Comparison of ENCODE assay signal across 27 mouse cellular contexts in genomic region chr6:84493676-84494075, GRCm38 (mm10).
DNase-seq lines count a peak whose midpoint lies in the region; ATAC-seq and TF ChIP-seq lines count a peak whose summit lies in the region.
"Had no signal": no experiment of that assay in that cellular context is flagged by ENCODE, and none has a peak within 500 bp of the region (broad histone marks: within the 10 kb centered on the region; RNA-seq: fewer than 3 reads in every experiment).

No protein-coding gene starts in this region.

- no peak for TF ChIP-seq RAD21 in MEL (IDR thresholded peaks at IDR 0.05; ENCODE audit: low read depth, low read length)

- peak; percentile 45 for TF ChIP-seq EP300 in liver, embryonic 14.5 days (IDR thresholded peaks at IDR 0.05; ENCODE audit: low read depth)
- TF ChIP-seq EP300 in MEL (IDR thresholded peaks at IDR 0.05; ENCODE audit: low read depth in 1 of 2, low read length in 2 of 2): peak; percentile 89 to 92

- no peaks in the 10 kb centered on the region for H3K36me3 ChIP-seq in kidney, postnatal 0 days (ENCODE audit: insufficient read depth, low read length)
- H3K36me3 ChIP-seq in liver, embryonic 14.5 days (replicated peaks; ENCODE audit: control insufficient read depth, insufficient read depth, low read depth): no peaks in the 10 kb centered on the region
- H3K36me3 ChIP-seq in liver, embryonic 11.5 days (ENCODE audit: control insufficient read depth, insufficient read depth, low read length): no peaks in the 10 kb centered on the region
- H3K36me3 ChIP-seq in MEL (ENCODE audit: control insufficient read depth in 1 of 2, insufficient read depth in 2 of 2, low read length in 2 of 2): peaks cover 0 to 9% of the 10 kb centered on the region in 2 experiments; a peak in 2 of 4 replicates
- H3K36me3 ChIP-seq: embryonic facial prominence, embryonic 13.5 days; embryonic facial prominence, embryonic 15.5 days; forebrain, embryonic 10.5 days; forebrain, embryonic 12.5 days; G1E had no signal

- TF ChIP-seq POLR2A in MEL (IDR thresholded peaks at IDR 0.05; ENCODE audit: control insufficient read depth in 1 of 2, insufficient read depth in 1 of 2, low read depth in 1 of 2, low read length in 2 of 2, poor library complexity in 1 of 2): no peak

- H3K9ac ChIP-seq in kidney, postnatal 0 days (ENCODE audit: low read depth, low read length): no peak overlapping the region
- H3K9ac ChIP-seq in liver, embryonic 14.5 days (replicated peaks): no peak overlapping the region
- H3K9ac ChIP-seq in liver, embryonic 11.5 days (ENCODE audit: low read depth, low read length): no peak overlapping the region
- no peak overlapping the region for H3K9ac ChIP-seq in MEL (ENCODE audit: control insufficient read depth, low read depth, low read length, poor library complexity, severe bottlenecking)
- H3K9ac ChIP-seq: embryonic facial prominence, embryonic 13.5 days; embryonic facial prominence, embryonic 15.5 days; forebrain, embryonic 12.5 days had no signal

- peaks cover 5% of the 10 kb centered on the region; the same call in 1 of the 2 replicates for H3K4me1 ChIP-seq in kidney, postnatal 0 days (replicated peaks; ENCODE audit: insufficient read depth, low read length)
- peaks cover 0 to 5% of the 10 kb centered on the region in 2 experiments; a peak in 1 of 4 replicates for H3K4me1 ChIP-seq in liver, embryonic 14.5 days (replicated peaks; ENCODE audit: control insufficient read depth in 2 of 2, insufficient read depth in 2 of 2, low read length in 1 of 2)
- H3K4me1 ChIP-seq in liver, embryonic 11.5 days (replicated peaks; ENCODE audit: control insufficient read depth, insufficient read depth, low read length): no peaks in the 10 kb centered on the region
- peaks cover 16 to 26% of the 10 kb centered on the region in 2 experiments for H3K4me1 ChIP-seq in MEL (ENCODE audit: control insufficient read depth in 1 of 2, insufficient read depth in 2 of 2, low read length in 2 of 2)
- H3K4me1 ChIP-seq: forebrain, embryonic 10.5 days had no signal

- H3K4me2 ChIP-seq in kidney, postnatal 0 days (ENCODE audit: low read length): no peak overlapping the region
- no peak overlapping the region for H3K4me2 ChIP-seq in liver, embryonic 14.5 days (ENCODE audit: low read depth)
- no peak overlapping the region for H3K4me2 ChIP-seq in liver, embryonic 11.5 days
- H3K4me2 ChIP-seq: embryonic facial prominence, embryonic 13.5 days; embryonic facial prominence, embryonic 15.5 days; forebrain, embryonic 12.5 days had no signal

- peak; percentile 10 for DNase-seq in kidney, postnatal 0 days (ENCODE audit: low spot score)
- DNase-seq in kidney, postnatal 14 days: no peak
- no peak for DNase-seq in liver, embryonic 14.5 days (ENCODE audit: low read depth in 3 of 3, low spot score in 3 of 3)
- DNase-seq in liver, embryonic 11.5 days (ENCODE audit: low spot score): no peak
- peak; percentile 70 for DNase-seq in MEL (ENCODE audit: low read depth, low spot score)
- no peak for DNase-seq in right cerebral cortex, postnatal 25 days
- DNase-seq in adrenal gland, postnatal 4 days (ENCODE audit: low spot score in 2 of 2): no peak
- DNase-seq: adrenal gland, adult 2 months; adrenal gland, postnatal 10 days; adrenal gland, postnatal 25 days; B cell, adult 2 months; cerebellum, adult 11-12 months; cerebellum, adult 2 months; cerebellum, adult 9-10 months; cerebellum, postnatal 10 days; cerebellum, postnatal 25 days; embryo, embryonic 11 days had no signal

- no peak overlapping the region for H3K4me3 ChIP-seq in kidney, postnatal 0 days (replicated peaks; ENCODE audit: low read depth, low read length)
- no peak overlapping the region for H3K4me3 ChIP-seq in liver, embryonic 14.5 days (ENCODE audit: insufficient read depth in 1 of 2, low read depth in 2 of 2, low read length in 2 of 2)
- no peak overlapping the region for H3K4me3 ChIP-seq in liver, embryonic 11.5 days (ENCODE audit: low read depth, low read length)
- H3K4me3 ChIP-seq in MEL (ENCODE audit: control insufficient read depth in 1 of 2, insufficient read depth in 1 of 2, low read depth in 2 of 2, low read length in 2 of 2): peak overlapping the region; percentile 19 to 27
- H3K4me3 ChIP-seq: embryonic facial prominence, embryonic 13.5 days; embryonic facial prominence, embryonic 15.5 days; erythroblast, embryonic 14.5 days; forebrain, embryonic 10.5 days; forebrain, embryonic 12.5 days had no signal

- ATAC-seq in kidney, postnatal 0 days (replicated peaks; ENCODE audit: low FRiP score, low read depth): no peak
- no peak for ATAC-seq in liver, embryonic 14.5 days (ENCODE audit: insufficient read depth)
- ATAC-seq in liver, embryonic 11.5 days (replicated peaks; ENCODE audit: low FRiP score): no peak
- ATAC-seq in megakaryocyte progenitor cell, adult 5-6 weeks (replicated peaks; ENCODE audit: poor library complexity): peak; percentile 49
- ATAC-seq: CD4-positive, CD25-positive, alpha-beta regulatory T cell, adult 4 months; forebrain, embryonic 14.5 days; forebrain, embryonic 16.5 days had no signal

- no peak overlapping the region for H3K27ac ChIP-seq in kidney, postnatal 0 days
- H3K27ac ChIP-seq in liver, embryonic 14.5 days: no peak overlapping the region
- no peak overlapping the region for H3K27ac ChIP-seq in liver, embryonic 11.5 days (ENCODE audit: low read depth, low read length)
- peak overlapping the region; percentile 53 for H3K27ac ChIP-seq in MEL (ENCODE audit: control insufficient read depth, low read depth, low read length)
- H3K27ac ChIP-seq: embryonic facial prominence, embryonic 13.5 days; embryonic facial prominence, embryonic 15.5 days; forebrain, embryonic 10.5 days; forebrain, embryonic 12.5 days had no signal

- no peaks in the 10 kb centered on the region for H3K27me3 ChIP-seq in kidney, postnatal 0 days (ENCODE audit: insufficient read depth, low read length)
- H3K27me3 ChIP-seq in liver, embryonic 14.5 days (ENCODE audit: control insufficient read depth, insufficient read depth, low read length): no peaks in the 10 kb centered on the region
- H3K27me3 ChIP-seq in liver, embryonic 11.5 days (replicated peaks; ENCODE audit: control insufficient read depth, insufficient read depth, low read length): no peaks in the 10 kb centered on the region
- no peaks in the 10 kb centered on the region for H3K27me3 ChIP-seq in MEL (ENCODE audit: control insufficient read depth in 1 of 2, insufficient read depth in 2 of 2, low read length in 2 of 2)
- H3K27me3 ChIP-seq: embryonic facial prominence, embryonic 13.5 days; embryonic facial prominence, embryonic 15.5 days; forebrain, embryonic 12.5 days had no signal

- 48% methylated on average over 6 of the region's 6 CpGs for whole genome bisulfite sequencing in kidney, postnatal 0 days
- WGBS in liver, embryonic 14.5 days (ENCODE audit: insufficient replicate concordance): 33% methylated on average over 6 of the region's 6 CpGs
- WGBS in liver, embryonic 11.5 days: 65% methylated on average over 6 of the region's 6 CpGs

- H3K79me2 ChIP-seq in MEL (ENCODE audit: control insufficient read depth, insufficient read depth, low read length, poor library complexity): no peaks in the 10 kb centered on the region

- H3K9me3 ChIP-seq in kidney, postnatal 0 days (replicated peaks; ENCODE audit: low read length): no peaks in the 10 kb centered on the region
- H3K9me3 ChIP-seq in liver, embryonic 14.5 days (ENCODE audit: control insufficient read depth, low read length): no peaks in the 10 kb centered on the region
- no peaks in the 10 kb centered on the region for H3K9me3 ChIP-seq in liver, embryonic 11.5 days (ENCODE audit: control insufficient read depth, low read length)
- no peaks in the 10 kb centered on the region for H3K9me3 ChIP-seq in MEL (replicated peaks; ENCODE audit: insufficient read depth, low read length)
- H3K9me3 ChIP-seq: embryonic facial prominence, embryonic 13.5 days; embryonic facial prominence, embryonic 15.5 days; forebrain, embryonic 10.5 days; forebrain, embryonic 12.5 days; G1E had no signal

- no peak for TF ChIP-seq CTCF in kidney, postnatal 0 days (IDR thresholded peaks at IDR 0.05; ENCODE audit: low read depth)
- no peak for TF ChIP-seq CTCF in liver, embryonic 14.5 days (IDR thresholded peaks at IDR 0.05; ENCODE audit: low read depth)
- no peak for TF ChIP-seq CTCF in MEL (IDR thresholded peaks at IDR 0.05 in 2 of 3, conservative IDR thresholded peaks at IDR 0.05 in 1 of 3; ENCODE audit: control insufficient read depth in 1 of 3, insufficient read depth in 1 of 3, low read depth in 2 of 3, low read length in 3 of 3, poor library complexity in 1 of 3, severe bottlenecking in 1 of 3)

TF ChIP-seq in MEL, 35 proteins besides CTCF, POLR2A, EP300 and RAD21:
- TF ChIP-seq ZNF384 (IDR thresholded peaks at IDR 0.05; ENCODE audit: low read depth, low read length) (no peak), E2F4 (IDR thresholded peaks at IDR 0.05; ENCODE audit: borderline replicate concordance, low read depth, low read length) (no peak), SIN3A (IDR thresholded peaks at IDR 0.05; ENCODE audit: low read length) (peak; percentile 82), MYC (IDR thresholded peaks at IDR 0.05; ENCODE audit: low read depth, low read length) (no peak), MAX (IDR thresholded peaks at IDR 0.05; ENCODE audit: low read length) (no peak), JUND (IDR thresholded peaks at IDR 0.05; ENCODE audit: low read depth, low read length) (no peak), GABPA (IDR thresholded peaks at IDR 0.05; ENCODE audit: low read depth, low read length) (no peak), MXI1 (IDR thresholded peaks at IDR 0.05; ENCODE audit: low read depth, low read length) (0 out of 2 replicates have a peak, but pooled peaks have one; percentile 21), RCOR1 (IDR thresholded peaks at IDR 0.05; ENCODE audit: low read depth, low read length) (peak; percentile 74), BHLHE40 (IDR thresholded peaks at IDR 0.05; ENCODE audit: borderline replicate concordance, low read depth, low read length) (peak; percentile 83; the same call in 1 of the 2 replicates), TCF12 (IDR thresholded peaks at IDR 0.05; ENCODE audit: low read depth, low read length) (peak; percentile 88), GATA1 (IDR thresholded peaks at IDR 0.05; ENCODE audit: low read depth, low read length) (peak; percentile 89), MYB (IDR thresholded peaks at IDR 0.05; ENCODE audit: low read depth, low read length) (peak; percentile 75; the same call in 1 of the 2 replicates), HCFC1 (IDR thresholded peaks at IDR 0.05; ENCODE audit: low read depth, low read length) (peak; percentile 13; the same call in 1 of the 2 replicates), USF1 (IDR thresholded peaks at IDR 0.05; ENCODE audit: low read depth, low read length) (no peak), ETS1 (IDR thresholded peaks at IDR 0.05; ENCODE audit: low read depth, low read length) (peak; percentile 61; the same call in 1 of the 2 replicates), MEF2A (IDR thresholded peaks at IDR 0.05; ENCODE audit: extremely low read depth, insufficient replicate concordance, low read depth, low read length, poor library complexity, severe bottlenecking) (no peak)

Comparison
In these comparisons a context has a peak if more than half of its experiments do, and no peak if none do; other contexts are left out.
1. DNase-seq: peak in kidney, postnatal 0 days (single experiment) and MEL (single experiment); none in kidney, postnatal 14 days (single experiment), liver, embryonic 14.5 days (0 of 3), liver, embryonic 11.5 days (single experiment), right cerebral cortex, postnatal 25 days (single experiment) and adrenal gland, postnatal 4 days (0 of 2).
2. H3K4me3 ChIP-seq: peak in MEL (2 of 2); none in kidney, postnatal 0 days (single experiment), liver, embryonic 14.5 days (0 of 2) and liver, embryonic 11.5 days (single experiment).